Mouse (Mus musculus) kidney, embryonic 14.5 days (tissue): Measurements from ENCODE around the gene Ngf. TPM values are rescaled to one million over a fixed set of nuclear protein-coding genes. Genes with fewer than 3 reads are reported as not detected.

Source experiments
- ATAC-seq: fragments of 200-750 bp; cut with Nextera tagmentation; 2 replicates; pipeline ENCODE4 v1.8.0; 2017; ENCODE audit warnings: moderate number of reproducible peaks, mild to moderate bottlenecking, moderate TSS enrichment, moderate library complexity; ENCODE audit not compliant: low FRiP score, low TSS enrichment
- H3K27ac ChIP-seq: fragments of 300-500 bp; sonication (generic); 2 replicates; pipeline ENCODE4 v1.5.1; 2014; ENCODE audit warnings: low read depth, mild to moderate bottlenecking, low read length, moderate library complexity, mixed read lengths
- H3K27me3 ChIP-seq: fragments of 300-500 bp; sonication (generic); 2 replicates; pipeline ENCODE4 v1.6.1; 2014; ENCODE audit warnings: mild to moderate bottlenecking, low read length; ENCODE audit not compliant: control insufficient read depth, insufficient read depth
- H3K36me3 ChIP-seq: fragments of 300-500 bp; sonication (generic); 2 replicates; pipeline ENCODE4 v1.6.1; 2014; ENCODE audit warnings: low read length, mixed read lengths; ENCODE audit not compliant: control insufficient read depth, insufficient read depth
- H3K4me1 ChIP-seq: fragments of 300-500 bp; sonication (generic); 2 replicates; pipeline ENCODE4 v1.6.1; 2014; ENCODE audit warnings: low read length, mixed read lengths; ENCODE audit not compliant: control insufficient read depth, insufficient read depth
- H3K4me2 ChIP-seq: fragments of 300-500 bp; sonication (generic); replicated peaks from 2 replicates; pipeline ENCODE4 v1.6.1; 2014; ENCODE audit warnings: low read depth, mild to moderate bottlenecking, low read length
- H3K4me3 ChIP-seq: fragments of 300-500 bp; sonication (generic); 2 replicates; pipeline ENCODE4 v1.5.1; 2014; ENCODE audit warnings: mild to moderate bottlenecking, low read length
- H3K9ac ChIP-seq: fragments of 300-500 bp; sonication (generic); 2 replicates; pipeline ENCODE4 v1.6.1; 2014; ENCODE audit warnings: low read depth, mild to moderate bottlenecking, low read length, moderate library complexity
- H3K9me3 ChIP-seq: fragments of 300-500 bp; sonication (generic); 2 replicates; pipeline ENCODE4 v1.6.1; 2016; ENCODE audit warnings: low read length; ENCODE audit not compliant: control insufficient read depth
- WGBS: fragments of 180-500 bp; shearing (Covaris S2); extraction: QIAGEN DNeasy Blood & Tissue Kit; methylation state at CpG from one replicate; pipeline ENCODE4 v1.1.7; 2014; 5-methylcytosine and 5-hydroxymethylcytosine counted together
- polyA plus RNA-seq: library from polyadenylated mRNA; unstranded; fragments of >200 nt; fragmentation: Nextera tagmentation; extraction: Ambion mirVana; gene quantifications from 2 replicates; pipeline ENCODE4 v1.2.1, GENCODE M21; 2014

The Ngf gene
- polyA plus RNA-seq, 1 experiment from 2014 or later: 2.7 TPM

DNA sequence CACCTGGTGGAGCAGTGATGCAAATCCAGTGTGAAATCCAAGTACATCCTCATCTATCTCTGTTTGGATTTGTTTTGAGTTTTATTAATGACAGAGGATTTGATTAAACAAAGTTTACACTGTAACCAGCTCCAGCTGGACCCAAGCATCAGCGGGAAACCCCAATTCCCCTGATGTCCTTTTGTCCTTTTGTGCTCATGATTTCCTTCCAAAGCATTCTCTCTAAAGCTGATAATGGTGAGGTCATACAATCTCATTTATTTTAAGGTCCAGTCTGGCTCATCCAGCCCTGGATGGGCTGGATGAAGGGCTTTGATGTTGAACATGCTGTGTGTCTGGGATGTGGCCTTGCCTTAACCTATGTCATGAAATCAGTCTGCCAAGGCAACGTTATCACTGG lies 30.3 kb downstream of the Ngf start:
- no peaks in the 10 kb centered on the region for H3K27me3 ChIP-seq
- H3K4me3 ChIP-seq: no peak overlapping the region
- H3K9ac ChIP-seq: no peak overlapping the region
- no peaks in the 10 kb centered on the region for H3K9me3 ChIP-seq
- no peak overlapping the region for H3K4me2 ChIP-seq
- 61% methylated on average over 2 of the region's 2 CpGs for WGBS
- H3K4me1 ChIP-seq: no peaks in the 10 kb centered on the region
- no peak for ATAC-seq
- H3K36me3 ChIP-seq: no peaks in the 10 kb centered on the region
- no peak overlapping the region for H3K27ac ChIP-seq

GRCm38 (mm10) chr3:102501186-102501585 lies 31.5 kb downstream of the Ngf start:
- no peak overlapping the region for H3K9ac ChIP-seq
- 87% methylated on average over 4 of the region's 4 CpGs for WGBS
- ATAC-seq: no peak
- no peak overlapping the region for H3K27ac ChIP-seq
- no peaks in the 10 kb centered on the region for H3K27me3 ChIP-seq
- H3K4me3 ChIP-seq: no peak overlapping the region
- H3K36me3 ChIP-seq: no peaks in the 10 kb centered on the region
- no peaks in the 10 kb centered on the region for H3K9me3 ChIP-seq
- no peaks in the 10 kb centered on the region for H3K4me1 ChIP-seq
- no peak overlapping the region for H3K4me2 ChIP-seq

DNA sequence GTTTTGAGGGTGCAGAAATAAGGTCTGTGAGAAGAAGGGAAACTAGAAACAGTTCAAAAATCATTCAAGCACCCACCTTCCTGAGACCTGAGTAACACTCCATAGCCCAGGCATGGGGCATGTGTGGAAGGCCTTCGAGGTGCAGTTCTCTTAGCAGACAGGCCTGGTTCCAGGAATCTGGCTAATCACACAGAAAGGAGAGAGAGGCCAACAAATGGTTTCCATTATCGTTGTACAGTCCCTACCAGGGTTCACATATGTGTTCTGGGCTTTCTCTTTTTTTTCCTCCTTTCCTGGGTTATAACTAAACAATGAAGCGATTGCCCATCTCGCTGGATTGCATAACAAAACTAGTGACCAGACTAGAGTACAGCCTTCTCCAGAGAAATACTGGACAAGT lies 35.4 kb downstream of the Ngf start:
- no peak for ATAC-seq
- Histone ChIP-seq H3K4me1 (no peaks in the 10 kb centered on the region), H3K27me3 (no peaks in the 10 kb centered on the region), H3K9ac (no peak overlapping the region), H3K4me3 (no peak overlapping the region), H3K4me2 (no peak overlapping the region), H3K27ac (no peak overlapping the region), H3K9me3 (no peaks in the 10 kb centered on the region), H3K36me3 (no peaks in the 10 kb centered on the region)
- 90% methylated on average over 4 of the region's 4 CpGs for WGBS

DNA sequence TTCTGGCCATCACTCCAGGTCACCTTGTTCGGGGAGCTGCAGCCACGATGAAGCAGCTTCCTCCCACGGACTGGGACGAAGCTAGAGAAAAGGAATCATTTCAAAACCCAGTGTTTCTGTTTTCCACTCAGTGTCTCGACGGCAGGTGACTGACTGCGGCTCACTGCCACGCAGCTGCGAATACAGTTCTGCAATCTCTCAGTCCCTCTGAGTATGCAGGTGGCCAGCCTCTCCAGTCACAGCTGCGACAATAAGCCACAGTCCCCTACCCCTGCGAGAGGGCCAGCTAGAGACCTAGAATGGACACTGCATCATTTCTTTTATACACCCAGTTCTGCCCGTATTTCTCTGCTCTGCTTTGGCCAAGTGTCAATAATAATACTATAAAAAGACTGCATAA lies 36.3 kb downstream of the Ngf start:
- 57% methylated on average over 12 of the region's 12 CpGs for WGBS

GRCm38 (mm10) chr3:102507666-102508260 lies 38.0 kb downstream of the Ngf start:
- Histone ChIP-seq H3K4me3 (no peak overlapping the region), H3K36me3 (no peaks in the 10 kb centered on the region), H3K4me1 (no peaks in the 10 kb centered on the region), H3K9me3 (no peaks in the 10 kb centered on the region), H3K27ac (no peak overlapping the region), H3K27me3 (no peaks in the 10 kb centered on the region), H3K4me2 (no peak overlapping the region), H3K9ac (no peak overlapping the region)
- WGBS: 80% methylated on average over 8 of the region's 8 CpGs
- ATAC-seq: no peak

More for the DNA sequence above, 36.3 kb downstream of the Ngf start:
- Histone ChIP-seq H3K4me2 (no peak overlapping the region), H3K9me3 (no peaks in the 10 kb centered on the region), H3K36me3 (no peaks in the 10 kb centered on the region), H3K27ac (no peak overlapping the region), H3K4me3 (no peak overlapping the region), H3K9ac (no peak overlapping the region), H3K27me3 (no peaks in the 10 kb centered on the region), H3K4me1 (no peaks in the 10 kb centered on the region)
- no peak for ATAC-seq

- H3K9me3 ChIP-seq: no peaks in the 10 kb centered on the region
- H3K4me1 ChIP-seq: no peaks in the 10 kb centered on the region
- no peaks in the 10 kb centered on the region for H3K36me3 ChIP-seq
- no peaks in the 10 kb centered on the region for H3K27me3 ChIP-seq
- no peak overlapping the region for H3K27ac ChIP-seq
- ATAC-seq: no peak
- no peak overlapping the region for H3K9ac ChIP-seq
- 24% methylated on average over 9 of the region's 9 CpGs for WGBS
- no peak overlapping the region for H3K4me3 ChIP-seq
- no peak overlapping the region for H3K4me2 ChIP-seq
Measured at GRCm38 (mm10) chr3:102508455-102508854, 38.7 kb downstream of the Ngf start.

DNA sequence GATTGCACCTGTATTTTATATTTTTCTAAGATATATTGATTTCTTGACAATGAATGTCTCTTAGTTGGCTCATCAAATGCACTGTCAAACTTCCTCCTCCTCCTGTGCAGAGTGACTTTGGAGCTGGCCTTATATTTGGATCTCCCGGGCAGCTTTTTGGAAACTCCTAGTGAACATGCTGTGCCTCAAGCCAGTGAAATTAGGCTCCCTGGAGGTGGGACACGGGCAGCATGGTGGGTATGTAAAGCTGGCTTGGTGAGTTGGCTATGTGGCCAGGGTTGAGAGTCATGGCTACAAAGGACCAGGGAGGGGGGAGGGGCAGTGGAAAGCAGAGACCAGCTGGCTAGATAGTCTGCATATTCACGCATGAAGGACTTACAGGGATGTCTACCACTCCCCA lies 39.9 kb downstream of the Ngf start:
- 82% methylated on average over 3 of the region's 3 CpGs for WGBS
- ATAC-seq: no peak
- H3K9me3 ChIP-seq: no peaks in the 10 kb centered on the region
- H3K27ac ChIP-seq: no peak overlapping the region
- no peaks in the 10 kb centered on the region for H3K4me1 ChIP-seq
- no peaks in the 10 kb centered on the region for H3K36me3 ChIP-seq
- no peak overlapping the region for H3K9ac ChIP-seq
- H3K27me3 ChIP-seq: no peaks in the 10 kb centered on the region
- H3K4me2 ChIP-seq: no peak overlapping the region
- no peak overlapping the region for H3K4me3 ChIP-seq

- H3K9me3 ChIP-seq: no peaks in the 10 kb centered on the region
- no peaks in the 10 kb centered on the region for H3K36me3 ChIP-seq
- no peaks in the 10 kb centered on the region for H3K4me1 ChIP-seq
- no peak overlapping the region for H3K4me3 ChIP-seq
- ATAC-seq: no peak
- no peak overlapping the region for H3K27ac ChIP-seq
- no peaks in the 10 kb centered on the region for H3K27me3 ChIP-seq
- no peak overlapping the region for H3K9ac ChIP-seq
- H3K4me2 ChIP-seq: no peak overlapping the region
- WGBS: 82% methylated on average over 4 of the region's 4 CpGs
Measured at GRCm38 (mm10) chr3:102516937-102517336, 47.2 kb downstream of the Ngf start.

GRCm38 (mm10) chr3:102521061-102521460 lies 51.3 kb downstream of the Ngf start:
- no peak for ATAC-seq
- Histone ChIP-seq H3K36me3 (no peaks in the 10 kb centered on the region), H3K27me3 (no peaks in the 10 kb centered on the region), H3K4me1 (no peaks in the 10 kb centered on the region), H3K4me3 (no peak overlapping the region), H3K9me3 (no peaks in the 10 kb centered on the region), H3K4me2 (no peak overlapping the region), H3K9ac (no peak overlapping the region), H3K27ac (no peak overlapping the region)
- WGBS: 71% methylated on average over 5 of the region's 5 CpGs
